Mouse (Mus musculus) kidney, embryonic 14.5 days (tissue): ENCODE measurements around the gene Tbl1x. TPM values are rescaled to one million over a fixed set of nuclear protein-coding genes. Genes with fewer than 3 reads are reported as not detected.

Experiments
- ATAC-seq: fragments of 200-750 bp; cut with Nextera tagmentation; 2 replicates; pipeline ENCODE4 v1.8.0; 2017; ENCODE audit warnings: moderate number of reproducible peaks, mild to moderate bottlenecking, moderate TSS enrichment, moderate library complexity; ENCODE audit not compliant: low FRiP score, low TSS enrichment
- H3K27ac ChIP-seq: fragments of 300-500 bp; sonication (generic); 2 replicates; pipeline ENCODE4 v1.5.1; 2014; ENCODE audit warnings: low read depth, mild to moderate bottlenecking, low read length, moderate library complexity, mixed read lengths
- H3K27me3 ChIP-seq: fragments of 300-500 bp; sonication (generic); 2 replicates; pipeline ENCODE4 v1.6.1; 2014; ENCODE audit warnings: mild to moderate bottlenecking, low read length; ENCODE audit not compliant: control insufficient read depth, insufficient read depth
- H3K36me3 ChIP-seq: fragments of 300-500 bp; sonication (generic); 2 replicates; pipeline ENCODE4 v1.6.1; 2014; ENCODE audit warnings: low read length, mixed read lengths; ENCODE audit not compliant: control insufficient read depth, insufficient read depth
- H3K4me1 ChIP-seq: fragments of 300-500 bp; sonication (generic); 2 replicates; pipeline ENCODE4 v1.6.1; 2014; ENCODE audit warnings: low read length, mixed read lengths; ENCODE audit not compliant: control insufficient read depth, insufficient read depth
- H3K4me2 ChIP-seq: fragments of 300-500 bp; sonication (generic); replicated peaks from 2 replicates; pipeline ENCODE4 v1.6.1; 2014; ENCODE audit warnings: low read depth, mild to moderate bottlenecking, low read length
- H3K4me3 ChIP-seq: fragments of 300-500 bp; sonication (generic); 2 replicates; pipeline ENCODE4 v1.5.1; 2014; ENCODE audit warnings: mild to moderate bottlenecking, low read length
- H3K9ac ChIP-seq: fragments of 300-500 bp; sonication (generic); 2 replicates; pipeline ENCODE4 v1.6.1; 2014; ENCODE audit warnings: low read depth, mild to moderate bottlenecking, low read length, moderate library complexity
- H3K9me3 ChIP-seq: fragments of 300-500 bp; sonication (generic); 2 replicates; pipeline ENCODE4 v1.6.1; 2016; ENCODE audit warnings: low read length; ENCODE audit not compliant: control insufficient read depth
- WGBS: fragments of 180-500 bp; shearing (Covaris S2); extraction: QIAGEN DNeasy Blood & Tissue Kit; methylation state at CpG from one replicate; pipeline ENCODE4 v1.1.7; 2014; 5-methylcytosine and 5-hydroxymethylcytosine counted together
- polyA plus RNA-seq: library from polyadenylated mRNA; unstranded; fragments of >200 nt; fragmentation: Nextera tagmentation; extraction: Ambion mirVana; gene quantifications from 2 replicates; pipeline ENCODE4 v1.2.1, GENCODE M21; 2014

Tbl1x gene
- polyA plus RNA-seq, result 67.1 and 98.9 TPM in 2 replicates

DNA sequence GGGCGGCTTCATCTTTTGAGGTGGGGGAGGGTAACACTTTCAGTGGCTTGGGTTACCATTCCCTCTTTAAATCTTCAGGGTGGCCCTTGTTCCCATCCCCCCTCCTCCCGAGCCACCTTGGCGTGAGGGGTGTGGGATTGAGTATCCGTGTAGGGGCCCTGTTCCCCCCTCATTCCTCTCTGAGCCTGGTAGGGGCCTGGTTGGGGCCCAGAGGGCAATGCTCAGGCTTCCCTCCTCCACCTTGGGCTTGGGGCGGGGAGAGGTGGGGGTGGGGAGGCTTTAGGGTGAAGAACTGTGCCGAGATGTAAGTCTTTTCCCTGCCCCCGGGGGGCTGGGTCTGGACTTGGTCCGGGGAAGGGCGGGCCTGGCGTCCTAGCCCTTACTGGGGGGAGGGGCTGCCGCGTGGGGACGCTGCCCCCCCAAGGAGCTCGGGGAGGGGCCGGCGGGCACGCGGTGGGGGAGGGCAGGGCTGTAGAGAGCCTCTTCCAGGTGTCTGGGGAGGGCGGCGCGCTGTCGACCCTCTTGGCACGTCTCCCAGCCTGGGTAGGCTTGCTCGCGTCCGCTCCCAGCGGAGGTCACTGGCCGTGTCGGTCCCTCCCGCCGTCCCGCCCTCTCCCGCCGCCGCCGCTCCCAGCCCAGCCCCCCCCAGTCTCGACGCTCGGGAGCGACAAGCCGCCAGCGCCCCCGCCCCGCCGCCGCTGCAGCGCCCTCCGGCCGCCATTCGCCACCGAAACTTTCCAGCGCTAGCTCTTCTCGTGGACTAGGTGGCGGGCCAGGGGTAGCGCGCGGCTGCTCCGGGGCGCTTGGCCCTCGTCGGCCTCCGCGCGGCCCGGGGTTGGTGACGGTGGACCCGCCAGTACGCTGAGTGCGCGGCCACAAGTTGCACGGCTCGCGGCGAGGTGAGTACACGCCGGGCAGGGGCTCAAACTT, at the start of gene Tbl1x:
Gene Tbl1x, plus strand, starts transcription at position 643 of the 930 bp plus-strand sequence.
- 27% methylated on average over 46 of the region's 76 CpGs for WGBS
- ATAC-seq, result peak; percentile 87
- Histone ChIP-seq H3K27me3 (no peaks in the 10 kb centered on the region), H3K9me3 (no peaks in the 10 kb centered on the region), H3K36me3 (no peaks in the 10 kb centered on the region), H3K4me2 (peak within 1 kb of the TSS; percentile 47), H3K4me1 (no peaks in the 10 kb centered on the region), H3K9ac (peak within 1 kb of the TSS; percentile 84), H3K4me3 (peak within 1 kb of the TSS; percentile 69), H3K27ac (peak within 1 kb of the TSS; percentile 96)

DNA sequence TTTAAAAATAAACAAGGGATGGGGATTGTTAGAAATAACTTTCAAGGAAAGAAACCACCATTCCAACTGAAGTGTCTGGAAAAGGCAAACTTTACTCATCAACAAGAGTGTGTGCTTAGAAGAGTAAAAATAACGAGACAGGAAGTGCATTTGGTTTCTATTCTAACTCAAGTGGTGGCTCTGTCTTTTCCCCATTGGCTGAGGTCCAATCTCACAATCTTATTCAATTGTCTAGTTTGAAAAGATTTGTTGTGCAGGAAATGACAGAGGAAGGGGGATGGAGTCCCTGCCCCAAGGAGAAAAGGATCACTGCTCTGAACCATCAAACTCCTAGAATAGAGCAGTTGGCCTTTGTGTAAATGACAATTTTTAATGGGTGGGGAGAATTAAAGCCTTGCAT, 41.6 kb upstream of the Tbl1x start:
- H3K4me2 ChIP-seq, result no peak overlapping the region
- no peaks in the 10 kb centered on the region for H3K36me3 ChIP-seq
- H3K9ac ChIP-seq, result no peak overlapping the region
- H3K27me3 ChIP-seq, result no peaks in the 10 kb centered on the region
- no peak overlapping the region for H3K4me3 ChIP-seq
- no peak overlapping the region for H3K27ac ChIP-seq
- H3K9me3 ChIP-seq, result no peaks in the 10 kb centered on the region
- 65% methylated on average over 1 of the region's 1 CpGs for WGBS
- H3K4me1 ChIP-seq, result no peaks in the 10 kb centered on the region
- no peak for ATAC-seq

DNA sequence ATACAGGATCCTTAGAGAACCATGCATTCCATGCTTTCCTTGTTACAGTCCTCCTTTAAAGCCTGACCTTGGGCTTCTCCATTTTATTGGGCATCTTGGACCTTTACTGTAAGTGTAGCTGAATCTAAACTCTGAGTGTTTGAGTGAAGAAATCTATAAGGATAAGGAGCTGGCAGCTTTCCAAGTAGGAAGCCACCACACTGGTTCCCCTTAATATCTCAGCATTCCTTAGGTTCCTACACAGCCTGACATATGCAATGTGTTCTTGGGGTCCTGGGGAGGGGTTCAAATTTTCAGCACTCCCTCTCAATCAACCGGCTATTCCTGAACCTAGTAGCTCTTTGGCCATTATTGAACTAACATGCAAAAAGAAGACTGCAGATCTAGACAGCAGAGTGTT, 38.0 kb upstream of the Tbl1x start:
- no peak for ATAC-seq
- H3K27me3 ChIP-seq, result no peaks in the 10 kb centered on the region
- whole genome bisulfite sequencing, result 83% methylated on average over 1 of the region's 1 CpGs

DNA sequence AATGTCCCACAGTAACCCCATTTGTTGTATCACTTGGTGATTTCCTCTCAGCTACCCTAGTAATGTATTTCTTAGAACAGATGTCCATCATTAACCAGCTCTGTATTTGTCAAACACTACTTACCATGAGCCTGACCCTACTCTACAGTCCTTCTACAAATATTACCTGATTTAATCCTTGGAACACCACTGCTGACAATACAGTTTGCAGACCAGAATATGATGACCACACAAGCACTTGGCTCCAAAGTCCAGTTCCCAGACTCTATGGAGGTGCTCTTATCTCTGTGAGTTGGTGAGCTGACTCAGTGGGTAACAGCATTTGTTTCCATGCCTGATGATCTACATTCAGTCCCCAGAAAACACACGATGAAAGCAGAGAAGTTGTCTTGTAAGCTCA, 37.3 kb upstream of the Tbl1x start:
- H3K4me1 ChIP-seq, result no peaks in the 10 kb centered on the region
- no peaks in the 10 kb centered on the region for H3K36me3 ChIP-seq
- WGBS, result 86% methylated on average over 1 of the region's 1 CpGs
- no peak overlapping the region for H3K4me3 ChIP-seq
- no peak overlapping the region for H3K4me2 ChIP-seq
- no peaks in the 10 kb centered on the region for H3K27me3 ChIP-seq
- H3K9ac ChIP-seq, result no peak overlapping the region
- no peaks in the 10 kb centered on the region for H3K9me3 ChIP-seq
- H3K27ac ChIP-seq, result no peak overlapping the region
- no peak for ATAC-seq

More for the DNA sequence above, 38.0 kb upstream of the Tbl1x start:
- Histone ChIP-seq H3K27ac (no peak overlapping the region), H3K9ac (no peak overlapping the region), H3K4me2 (no peak overlapping the region), H3K9me3 (no peaks in the 10 kb centered on the region), H3K4me1 (no peaks in the 10 kb centered on the region), H3K36me3 (no peaks in the 10 kb centered on the region), H3K4me3 (no peak overlapping the region)

DNA sequence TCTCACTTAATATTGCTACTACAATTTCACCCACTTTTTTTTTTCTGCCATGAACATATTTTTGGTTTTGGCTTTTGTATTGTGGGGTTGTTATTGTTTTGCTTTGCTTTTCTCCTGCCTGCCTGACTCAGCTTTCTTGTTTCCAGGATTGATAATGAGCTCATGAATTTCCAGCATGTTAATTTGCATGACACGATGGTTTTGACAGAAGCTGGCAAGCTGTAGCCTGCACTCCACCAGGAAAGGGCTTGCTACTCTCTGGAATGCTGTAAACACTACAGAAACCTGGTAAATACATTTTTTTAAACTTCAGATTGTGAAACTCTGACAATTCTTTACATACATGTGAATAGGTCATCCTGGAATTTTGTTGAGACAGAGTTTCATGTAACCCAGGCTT, 36.3 kb upstream of the Tbl1x start:
- ATAC-seq, result no peak
- Histone ChIP-seq H3K36me3 (no peaks in the 10 kb centered on the region), H3K4me2 (no peak overlapping the region), H3K9ac (no peak overlapping the region), H3K4me1 (no peaks in the 10 kb centered on the region), H3K4me3 (no peak overlapping the region), H3K27ac (no peak overlapping the region), H3K9me3 (no peaks in the 10 kb centered on the region), H3K27me3 (no peaks in the 10 kb centered on the region)
- WGBS, result 39% methylated on average over 1 of the region's 1 CpGs

DNA sequence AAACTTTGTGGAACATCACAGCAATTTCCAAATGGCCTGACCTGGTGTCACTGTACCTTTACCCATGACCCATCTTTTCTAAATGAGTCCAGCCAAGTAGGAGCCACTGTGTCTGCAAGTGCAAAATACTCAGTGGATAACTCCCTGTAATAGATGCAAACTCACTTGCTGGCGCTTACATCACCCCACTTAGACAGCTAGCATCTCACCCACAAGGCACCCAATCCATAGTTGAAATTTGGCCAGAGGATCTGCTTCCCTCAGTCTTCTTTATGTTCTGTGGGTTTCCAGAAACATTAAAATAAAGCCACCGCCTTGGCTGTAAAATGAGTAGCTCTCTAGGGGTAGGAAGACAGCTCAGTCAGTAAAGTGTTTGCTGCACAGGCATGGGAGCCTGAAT, 33.3 kb upstream of the Tbl1x start:
- Histone ChIP-seq H3K27ac (no peak overlapping the region), H3K9me3 (no peaks in the 10 kb centered on the region), H3K4me2 (no peak overlapping the region), H3K27me3 (no peaks in the 10 kb centered on the region), H3K4me3 (no peak overlapping the region), H3K9ac (no peak overlapping the region), H3K4me1 (no peaks in the 10 kb centered on the region), H3K36me3 (no peaks in the 10 kb centered on the region)
- no peak for ATAC-seq
- 77% methylated on average over 2 of the region's 2 CpGs for WGBS

DNA sequence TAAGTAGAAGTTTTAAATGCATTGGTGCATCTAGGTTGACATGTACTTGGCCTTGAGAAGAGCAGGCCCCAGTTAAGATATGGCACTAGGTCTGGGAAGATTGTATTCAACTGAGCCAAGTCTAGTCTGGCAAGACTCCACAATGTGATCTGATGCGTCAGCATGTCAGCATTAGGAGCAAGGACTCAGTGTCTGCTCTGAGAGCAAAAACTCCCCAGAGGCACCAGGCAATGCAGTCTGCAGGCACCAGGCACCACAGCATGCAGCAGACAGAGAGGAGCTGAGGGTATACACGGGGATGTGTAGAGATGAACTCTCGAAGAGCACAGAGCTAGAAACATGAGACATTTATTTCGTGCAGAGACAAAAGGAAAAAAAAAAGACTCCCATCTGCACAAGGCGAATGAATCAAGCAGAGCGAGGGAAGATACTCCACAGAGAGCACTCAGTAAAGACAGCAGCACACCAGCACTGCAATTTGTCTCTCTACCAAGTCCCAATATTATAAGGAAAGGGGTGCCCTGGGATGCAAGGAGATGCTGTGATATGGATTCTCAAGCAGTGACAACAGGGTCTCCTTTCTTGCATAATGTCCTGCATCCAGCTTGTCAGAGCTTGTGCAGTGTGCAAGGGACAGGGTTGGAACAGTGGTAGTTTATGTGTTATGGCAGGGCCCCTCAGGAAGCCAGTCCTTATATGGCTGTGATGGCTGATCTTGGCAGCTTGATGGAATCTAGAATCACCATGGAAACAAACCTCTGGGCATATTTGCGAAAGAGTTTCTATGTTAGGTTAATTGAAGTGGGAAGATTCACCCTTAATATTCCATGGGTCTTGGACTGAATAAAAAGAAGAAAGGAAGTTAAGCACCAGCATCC, 22.7 kb upstream of the Tbl1x start:
- H3K9ac ChIP-seq, result no peak overlapping the region
- no peaks in the 10 kb centered on the region for H3K9me3 ChIP-seq
- 65% methylated on average over 7 of the region's 7 CpGs for WGBS
- no peak overlapping the region for H3K4me2 ChIP-seq
- no peak overlapping the region for H3K4me3 ChIP-seq
- no peaks in the 10 kb centered on the region for H3K27me3 ChIP-seq
- no peak overlapping the region for H3K27ac ChIP-seq
- H3K36me3 ChIP-seq, result no peaks in the 10 kb centered on the region
- ATAC-seq, result no peak
- no peaks in the 10 kb centered on the region for H3K4me1 ChIP-seq

DNA sequence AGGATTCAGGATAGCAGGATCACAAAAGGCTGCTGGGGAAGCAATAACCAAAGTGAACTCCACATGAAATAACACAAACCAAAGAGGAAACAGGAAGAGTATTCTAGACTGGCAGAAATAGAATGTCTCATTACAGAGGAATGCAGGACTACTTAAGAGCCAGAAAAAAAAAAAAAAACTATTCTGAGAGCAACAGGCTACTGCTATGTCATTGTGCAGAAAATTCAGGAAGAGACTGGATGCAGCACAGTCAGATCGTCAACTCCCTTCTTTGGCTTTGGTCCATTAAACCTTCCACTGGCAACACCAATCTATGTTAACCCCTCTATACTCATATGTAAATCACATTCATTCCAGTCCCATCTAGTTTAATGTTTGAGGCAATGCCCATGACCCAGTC, 20.7 kb upstream of the Tbl1x start:
- no peaks in the 10 kb centered on the region for H3K4me1 ChIP-seq
- WGBS, result 46% methylated on average over 1 of the region's 1 CpGs
- no peaks in the 10 kb centered on the region for H3K36me3 ChIP-seq
- H3K4me2 ChIP-seq, result no peak overlapping the region
- ATAC-seq, result no peak
- no peak overlapping the region for H3K27ac ChIP-seq
- H3K9ac ChIP-seq, result no peak overlapping the region
- H3K4me3 ChIP-seq, result no peak overlapping the region
- no peaks in the 10 kb centered on the region for H3K27me3 ChIP-seq
- H3K9me3 ChIP-seq, result no peaks in the 10 kb centered on the region

DNA sequence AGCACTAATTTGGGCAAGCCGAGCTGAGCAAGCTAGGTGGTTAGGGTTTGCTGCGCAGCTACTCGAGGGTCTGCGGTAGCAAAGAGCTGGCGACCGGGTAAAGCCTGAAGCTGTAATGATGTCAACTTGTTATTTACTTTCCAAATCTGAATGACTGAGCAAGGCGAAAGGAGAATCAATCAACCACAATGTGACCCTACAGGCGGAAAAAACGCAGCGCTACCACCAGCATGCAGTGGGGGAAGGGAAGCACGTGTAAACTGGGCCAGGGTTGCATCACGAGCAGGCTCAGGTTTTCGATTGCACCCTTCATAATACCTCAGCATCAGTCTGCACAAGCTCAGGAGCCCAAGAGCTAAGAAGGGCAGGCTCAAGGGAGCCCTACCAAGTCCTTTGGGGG, 1.7 kb upstream of the Tbl1x start:
- peak; percentile 69 for ATAC-seq
- WGBS, result 28% methylated on average over 13 of the region's 13 CpGs
- H3K4me3 ChIP-seq, result no peak overlapping the region

More for the DNA sequence above, 1.7 kb upstream of the Tbl1x start:
- no peaks in the 10 kb centered on the region for H3K27me3 ChIP-seq
- no peaks in the 10 kb centered on the region for H3K9me3 ChIP-seq
- peak overlapping the region; percentile 36 for H3K4me2 ChIP-seq
- peak overlapping the region; percentile 96; the same call in 1 of the 2 replicates for H3K27ac ChIP-seq
- H3K36me3 ChIP-seq, result no peaks in the 10 kb centered on the region
- no peak overlapping the region for H3K9ac ChIP-seq
- no peaks in the 10 kb centered on the region for H3K4me1 ChIP-seq
